In the genomic region with DNA sequence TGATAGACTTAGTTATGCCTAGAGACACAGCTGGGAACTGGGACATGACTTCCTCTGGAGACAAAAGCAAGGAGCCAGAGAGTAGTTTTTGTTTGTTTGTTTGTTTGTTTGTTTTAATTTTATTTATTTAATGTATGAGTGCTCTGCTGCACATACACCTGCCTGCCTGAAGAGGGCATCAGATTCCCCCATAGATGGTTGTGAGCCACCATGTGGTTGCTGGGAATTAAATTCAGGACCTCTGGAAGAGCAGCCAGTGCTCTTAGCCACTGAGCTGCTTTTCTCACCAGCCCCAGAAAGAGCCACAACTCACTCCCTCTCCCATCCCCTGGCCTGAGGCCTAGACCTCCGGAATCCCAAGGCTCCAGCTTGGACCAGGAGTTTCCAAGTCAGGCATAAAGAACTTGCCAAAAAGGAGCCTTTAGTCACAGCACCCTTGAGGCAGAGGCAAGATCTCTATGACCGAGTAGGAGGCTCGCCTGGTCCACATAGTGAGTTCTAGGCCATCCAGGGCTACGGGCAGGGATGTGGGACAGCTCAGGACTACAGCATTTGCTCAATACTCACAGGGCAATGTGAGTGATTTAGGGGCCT, we compare ENCODE assay signal across 12 mouse cellular contexts. TPM values are rescaled to one million over a fixed set of nuclear protein-coding genes. Genes with fewer than 3 reads are reported as not detected.
DNase-seq lines count a peak whose midpoint lies in the region; ATAC-seq and TF ChIP-seq lines count a peak whose summit lies in the region.
"Had no signal": no experiment of that assay in that cellular context is flagged by ENCODE, and none has a peak within 500 bp of the region (broad histone marks: within the 10 kb centered on the region; RNA-seq: fewer than 3 reads in every experiment).

No protein-coding gene starts in this region.

- WGBS in lung, adult 2 months: 60% methylated on average over 4 of the region's 4 CpGs
- WGBS in limb, embryonic 12.5 days: 63% methylated on average over 4 of the region's 4 CpGs
- WGBS in intestine, embryonic 16.5 days: 65% methylated on average over 4 of the region's 4 CpGs

- no peaks in the 10 kb centered on the region for H3K9me3 ChIP-seq in limb, embryonic 12.5 days
- no peaks in the 10 kb centered on the region; the same call in 1 of the 2 replicates for H3K9me3 ChIP-seq in intestine, embryonic 16.5 days (ENCODE audit: control insufficient read depth, low read length)
- H3K9me3 ChIP-seq: embryonic facial prominence, embryonic 13.5 days; G1E; heart, embryonic 13.5 days; limb, embryonic 15.5 days had no signal

- no peaks in the 10 kb centered on the region for H3K27me3 ChIP-seq in limb, embryonic 12.5 days
- H3K27me3 ChIP-seq in intestine, embryonic 16.5 days (replicated peaks; ENCODE audit: control insufficient read depth, insufficient read depth, low read length): no peaks in the 10 kb centered on the region
- H3K27me3 ChIP-seq: embryonic facial prominence, embryonic 13.5 days; heart, embryonic 13.5 days; limb, embryonic 15.5 days had no signal

- H3K9ac ChIP-seq in limb, embryonic 12.5 days (replicated peaks): no peak overlapping the region
- H3K9ac ChIP-seq in intestine, embryonic 16.5 days (ENCODE audit: low read depth, low read length): no peak overlapping the region
- H3K9ac ChIP-seq: embryonic facial prominence, embryonic 13.5 days; heart, embryonic 13.5 days; limb, embryonic 15.5 days had no signal

- no peak for TF ChIP-seq POLR2A in lung, adult 2 months (IDR thresholded peaks at IDR 0.05; ENCODE audit: borderline replicate concordance, extremely low read depth, low read depth, low read length)

- TF ChIP-seq CTCF in gastrocnemius, adult 2 months (IDR thresholded peaks at IDR 0.05): peak; percentile 63
- TF ChIP-seq CTCF in lung, adult 2 months (IDR thresholded peaks at IDR 0.05; ENCODE audit: insufficient read depth, low read length): peak; percentile 33; the same call in 1 of the 2 replicates

- peak; percentile 64 for DNase-seq in gastrocnemius, adult 2 months
- no peak for DNase-seq in gastrocnemius, adult 8-10 months (ENCODE audit: low spot score in 2 of 2)
- no peak for DNase-seq in lung, adult 2 months
- no peak for DNase-seq in lung, postnatal 14 days
- peak; percentile 72 for DNase-seq in ZHBTc4 (ENCODE audit: low read depth, low spot score)
- no peak for DNase-seq in urinary bladder, adult 18-20 months (ENCODE audit: low spot score in 2 of 2)

- intact Hi-C loops in gastrocnemius, adult 2 months (cut with DNase I): loop anchor here (1.0 to 5.0 kb wide), 2 partner anchors 43 to 381 kb away; no protein-coding TSS in a partner anchor

- no peaks in the 10 kb centered on the region for H3K36me3 ChIP-seq in limb, embryonic 12.5 days
- H3K36me3 ChIP-seq in intestine, embryonic 16.5 days (ENCODE audit: control insufficient read depth, insufficient read depth, low read length): no peaks in the 10 kb centered on the region
- H3K36me3 ChIP-seq: embryonic facial prominence, embryonic 13.5 days; heart, embryonic 13.5 days; limb, embryonic 15.5 days had no signal

- no peak overlapping the region for H3K4me3 ChIP-seq in gastrocnemius, adult 2 months
- no peak overlapping the region for H3K4me3 ChIP-seq in lung, adult 2 months (replicated peaks; ENCODE audit: extremely low read depth, low read depth, low read length)
- H3K4me3 ChIP-seq in limb, embryonic 12.5 days (replicated peaks): no peak overlapping the region
- no peak overlapping the region for H3K4me3 ChIP-seq in intestine, embryonic 16.5 days (ENCODE audit: low read length)
- H3K4me3 ChIP-seq: embryonic facial prominence, embryonic 13.5 days; heart, embryonic 13.5 days; limb, embryonic 15.5 days had no signal

- no peak overlapping the region for H3K4me2 ChIP-seq in limb, embryonic 12.5 days
- H3K4me2 ChIP-seq in intestine, embryonic 16.5 days (ENCODE audit: low read depth, low read length): no peak overlapping the region
- H3K4me2 ChIP-seq: embryonic facial prominence, embryonic 13.5 days; heart, embryonic 13.5 days; limb, embryonic 15.5 days had no signal

- H3K27ac ChIP-seq in gastrocnemius, adult 2 months: peak overlapping the region; percentile 72
- H3K27ac ChIP-seq in limb, embryonic 12.5 days: 0 out of 2 replicates have a peak overlapping the region, but pooled peaks have one; percentile 4
- no peak overlapping the region for H3K27ac ChIP-seq in intestine, embryonic 16.5 days (ENCODE audit: low read length)
- H3K27ac ChIP-seq: embryonic facial prominence, embryonic 13.5 days; heart, embryonic 13.5 days; limb, embryonic 15.5 days had no signal

- ATAC-seq in limb, embryonic 12.5 days (ENCODE audit: insufficient number of reproducible peaks, insufficient read depth, low FRiP score, low TSS enrichment, low read depth): no peak
- no peak for ATAC-seq in intestine, embryonic 16.5 days

- H3K4me1 ChIP-seq in lung, adult 2 months (ENCODE audit: control insufficient read depth, insufficient read depth, low read length): no peaks in the 10 kb centered on the region
- no peaks in the 10 kb centered on the region for H3K4me1 ChIP-seq in limb, embryonic 12.5 days (replicated peaks)
- H3K4me1 ChIP-seq in intestine, embryonic 16.5 days (ENCODE audit: control insufficient read depth, insufficient read depth, low read length): peaks cover 3% of the 10 kb centered on the region; the same call in 1 of the 2 replicates
- H3K4me1 ChIP-seq: embryonic facial prominence, embryonic 13.5 days had no signal

RNA-seq across cellular contexts. Expression of gene Fgfr4, which starts 25.6 kb away (rescaled TPM):
- total RNA-seq in gastrocnemius, adult 2 months (2021): 1 to 10 TPM; 2.1 to 2.3 TPM
- 1 to 10 TPM in 3 of 4 experiments, under 1 TPM in 1; 0.62 to 1.4 (median 1.4) TPM for total RNA-seq in gastrocnemius, adult 8-10 months (2022)
- 63.3 TPM in 2 replicates for polyA plus RNA-seq in lung, adult 2 months (2012; rRNA removed)
- polyA plus RNA-seq in limb, embryonic 12.5 days (2016; fragmentation: Nextera tagmentation; extraction: Ambion mirVana): 6.1 and 7.4 TPM in 2 replicates
- polyA plus RNA-seq in intestine, embryonic 16.5 days (2015; fragmentation: Nextera tagmentation; extraction: Ambion mirVana): 11.7 and 12.4 TPM in 2 replicates
- polyA plus RNA-seq: G1E had no signal

RNA-seq across cellular contexts. Expression of gene Nsd1, which starts 31.6 kb away (rescaled TPM):
- total RNA-seq in gastrocnemius, adult 2 months (2021): 10 to 100 TPM; 49.5 to 56.7 TPM
- total RNA-seq in gastrocnemius, adult 8-10 months (2022): 10 to 100 TPM; 43.6 to 62.2 (median 47.4) TPM
- 16.7 and 21.6 TPM in 2 replicates for polyA plus RNA-seq in lung, adult 2 months (2012; rRNA removed)
- polyA plus RNA-seq in limb, embryonic 12.5 days (2016; fragmentation: Nextera tagmentation; extraction: Ambion mirVana): 81.3 and 91.8 TPM in 2 replicates
- 33.1 and 37.1 TPM in 2 replicates for polyA plus RNA-seq in intestine, embryonic 16.5 days (2015; fragmentation: Nextera tagmentation; extraction: Ambion mirVana)

RNA-seq across cellular contexts. Expression of gene Gm17617, which starts 44.7 kb away (rescaled TPM):
- total RNA-seq in gastrocnemius, adult 2 months (2021): not detected
- not detected for total RNA-seq in gastrocnemius, adult 8-10 months (2022)
- not detected in 2 replicates for polyA plus RNA-seq in lung, adult 2 months (2012; rRNA removed)
- not detected in 2 replicates for polyA plus RNA-seq in limb, embryonic 12.5 days (2016; fragmentation: Nextera tagmentation; extraction: Ambion mirVana)
- not detected in 2 replicates for polyA plus RNA-seq in intestine, embryonic 16.5 days (2015; fragmentation: Nextera tagmentation; extraction: Ambion mirVana)
- total RNA-seq: G1E had no signal
- polyA plus RNA-seq: embryonic facial prominence, embryonic 13.5 days; G1E; heart, embryonic 13.5 days; limb, embryonic 15.5 days had no signal

Comparison
In these comparisons a context has a peak if more than half of its experiments do, and no peak if none do; other contexts are left out.
1. DNase-seq: peak in gastrocnemius, adult 2 months (single experiment) and ZHBTc4 (single experiment); none in gastrocnemius, adult 8-10 months (0 of 2), lung, adult 2 months (single experiment), lung, postnatal 14 days (single experiment) and urinary bladder, adult 18-20 months (0 of 2).